Mouse (Mus musculus) fat pad, adult 2 months (tissue): ENCODE data around the gene Gm21083.
"Not testable (repeated sequence)": the region's sequence is repeated elsewhere in the genome, so short reads cannot be mapped to it uniquely, and the experiment has no call there.

Experiments used
- DNase-seq: peaks from one replicate; pipeline ENCODE4 v3.0.0-alpha.2; 2011; ENCODE audit warnings: low read depth, low spot score; ENCODE audit errors: extremely low read depth

The Gm21083 gene

DNA sequence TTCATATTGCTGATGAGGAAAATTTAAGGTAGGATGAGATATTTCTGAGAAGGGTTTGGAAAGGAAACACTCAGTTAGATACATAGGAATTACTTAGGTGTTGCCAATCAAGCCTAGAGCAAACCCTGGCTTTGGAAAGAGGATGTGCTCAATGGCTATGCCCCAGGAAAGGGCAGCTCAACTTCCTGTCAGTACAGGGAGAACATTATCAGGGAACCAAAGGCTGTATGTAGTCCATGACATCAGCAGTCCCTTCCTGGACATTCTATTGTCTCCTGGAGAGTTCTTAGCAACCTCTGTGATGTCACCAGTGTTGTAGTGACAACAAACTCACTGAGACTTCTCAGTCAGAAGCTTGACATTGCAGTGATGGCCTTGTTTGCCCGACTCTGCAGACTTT, 41.6 kb downstream of the Gm21083 start, which contains the start of gene Speer4d:
TSS of gene Speer4d (plus strand) at position 301 of the 400 bp plus-strand sequence.
- DNase-seq, result not testable (repeated sequence)

DNA sequence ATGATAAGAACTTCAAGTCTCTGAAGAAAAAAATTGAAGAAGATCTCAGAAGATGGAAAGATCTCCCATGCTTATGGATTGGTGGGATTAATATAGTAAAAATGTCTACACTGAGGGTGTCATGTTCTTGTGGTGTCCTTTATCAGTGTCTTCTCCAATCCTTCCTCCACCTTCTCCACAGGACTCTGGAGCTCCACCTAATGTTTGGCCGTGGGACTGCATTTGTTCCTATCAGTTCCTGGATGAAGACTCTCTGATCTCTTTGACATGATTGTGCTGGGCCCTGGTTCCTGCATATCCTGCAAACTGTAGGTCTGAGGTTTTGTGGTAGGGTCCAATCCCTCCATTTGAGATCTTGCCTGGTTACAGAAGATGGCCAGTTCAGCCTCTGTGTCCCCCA, 51.0 kb downstream of the Gm21083 start:
- not testable (repeated sequence) for DNase-seq

DNA sequence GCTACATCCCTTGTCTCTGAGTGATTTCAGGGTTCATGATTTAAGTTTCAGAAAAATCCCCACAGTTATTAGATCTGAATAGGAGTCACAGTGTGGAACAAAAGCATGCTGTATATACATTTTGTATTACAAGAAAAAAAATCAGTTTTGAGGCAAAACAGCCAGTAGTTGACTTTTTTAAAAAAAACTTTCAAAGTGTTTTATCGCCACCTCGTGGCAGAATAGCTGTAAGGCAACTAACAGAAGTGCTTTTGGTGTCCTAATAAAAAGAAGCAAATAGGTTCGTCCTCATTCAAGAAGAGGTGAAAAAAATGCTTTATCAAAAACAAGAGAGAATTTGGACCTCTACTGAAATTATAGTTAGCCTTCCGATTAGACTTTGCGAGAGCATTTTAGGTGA, 52.9 kb downstream of the Gm21083 start:
- DNase-seq, result not testable (repeated sequence)
